Mouse (Mus musculus): ENCODE data around the gene Lad1.

Lad1 gene

GRCm38 (mm10) chr1:135818481-135819086 lies at the start of gene Lad1:
TSS of gene Lad1 (plus strand) at chr1:135818598.
- DNase-seq (ENCODE audit: low read depth) = no peak

GRCm38 (mm10) chr1:135770237-135770636 lies 48.2 kb upstream of the Lad1 start:
- DNase-seq (ENCODE audit: low read depth) = no peak

DNA sequence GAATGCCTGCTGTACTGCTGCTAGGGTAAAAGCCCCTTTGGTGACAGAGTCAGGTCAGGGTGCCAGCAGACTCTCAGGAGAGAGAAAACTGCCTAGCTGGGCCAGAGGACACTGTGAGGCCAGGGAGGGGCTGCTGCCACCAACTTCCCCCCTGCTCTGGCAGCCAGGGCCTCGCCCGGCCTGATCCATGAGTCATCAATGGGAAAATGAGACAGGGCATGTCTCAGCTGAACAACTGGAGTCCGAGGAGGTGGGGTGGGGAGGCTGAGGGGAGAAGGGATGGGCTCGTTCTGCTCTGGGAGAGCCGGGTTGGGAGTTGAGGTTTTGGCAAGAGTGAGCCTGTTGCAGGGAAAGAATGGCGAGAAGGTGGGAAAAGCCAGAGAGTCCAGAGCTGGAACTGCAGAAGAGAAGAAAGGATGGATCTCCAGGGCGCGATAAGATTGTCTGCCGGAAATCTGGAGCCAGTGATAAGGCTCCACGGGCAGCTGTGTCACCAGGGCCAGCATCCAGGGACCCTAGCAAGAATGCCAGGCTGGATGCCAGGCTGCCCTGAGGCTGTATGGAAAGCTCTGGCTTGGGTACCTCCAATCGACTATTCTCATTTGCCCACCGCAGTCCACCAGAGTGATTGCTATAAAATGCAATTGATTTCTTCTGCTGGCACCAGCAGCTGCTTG lies 47.4 kb upstream of the Lad1 start:
- no peak for DNase-seq (ENCODE audit: low read depth)

- DNase-seq (ENCODE audit: low read depth) = no peak
Observed at GRCm38 (mm10) chr1:135771573-135771970, 46.8 kb upstream of the Lad1 start.

DNA sequence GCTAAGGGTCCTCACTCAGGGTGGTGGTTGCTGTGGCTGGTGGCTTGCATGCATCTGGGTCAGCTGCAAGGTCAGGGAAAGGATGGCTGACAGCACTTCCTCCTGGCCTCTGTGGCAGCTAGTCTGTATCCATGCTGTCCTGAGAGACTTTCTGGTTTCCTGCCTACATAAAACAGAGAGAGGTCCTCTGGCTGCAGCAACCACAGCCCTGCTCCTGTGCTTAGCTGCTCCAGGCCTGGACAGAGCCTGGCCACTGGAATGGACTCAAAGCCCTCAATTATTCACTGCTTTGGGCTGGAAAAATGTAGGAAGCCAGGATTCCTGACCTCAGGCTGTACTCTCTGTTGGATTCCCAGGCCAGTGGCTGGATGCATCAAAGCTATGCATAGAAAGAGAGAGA lies 41.8 kb upstream of the Lad1 start:
- DNase-seq (ENCODE audit: low read depth) = no peak

DNA sequence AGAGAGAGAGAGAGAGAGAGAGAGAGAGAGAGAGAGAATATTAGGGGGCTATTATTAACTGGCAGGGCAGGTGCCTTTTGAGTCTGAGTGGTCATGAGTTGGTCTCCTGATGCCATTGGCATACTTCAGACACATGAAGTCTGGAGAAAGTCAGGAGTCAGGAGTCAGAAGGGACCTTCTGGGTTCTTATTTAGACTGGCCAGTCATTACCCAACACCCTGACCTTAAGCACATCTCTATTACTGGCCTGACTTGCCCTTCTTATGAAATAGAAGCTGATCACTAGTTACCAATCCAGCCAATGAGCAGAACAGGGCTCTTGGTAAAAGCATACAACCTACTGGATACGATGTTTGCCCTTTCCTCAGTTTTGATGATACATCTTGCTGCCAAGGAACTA lies 41.4 kb upstream of the Lad1 start:
- no peak for DNase-seq (ENCODE audit: low read depth)

DNA sequence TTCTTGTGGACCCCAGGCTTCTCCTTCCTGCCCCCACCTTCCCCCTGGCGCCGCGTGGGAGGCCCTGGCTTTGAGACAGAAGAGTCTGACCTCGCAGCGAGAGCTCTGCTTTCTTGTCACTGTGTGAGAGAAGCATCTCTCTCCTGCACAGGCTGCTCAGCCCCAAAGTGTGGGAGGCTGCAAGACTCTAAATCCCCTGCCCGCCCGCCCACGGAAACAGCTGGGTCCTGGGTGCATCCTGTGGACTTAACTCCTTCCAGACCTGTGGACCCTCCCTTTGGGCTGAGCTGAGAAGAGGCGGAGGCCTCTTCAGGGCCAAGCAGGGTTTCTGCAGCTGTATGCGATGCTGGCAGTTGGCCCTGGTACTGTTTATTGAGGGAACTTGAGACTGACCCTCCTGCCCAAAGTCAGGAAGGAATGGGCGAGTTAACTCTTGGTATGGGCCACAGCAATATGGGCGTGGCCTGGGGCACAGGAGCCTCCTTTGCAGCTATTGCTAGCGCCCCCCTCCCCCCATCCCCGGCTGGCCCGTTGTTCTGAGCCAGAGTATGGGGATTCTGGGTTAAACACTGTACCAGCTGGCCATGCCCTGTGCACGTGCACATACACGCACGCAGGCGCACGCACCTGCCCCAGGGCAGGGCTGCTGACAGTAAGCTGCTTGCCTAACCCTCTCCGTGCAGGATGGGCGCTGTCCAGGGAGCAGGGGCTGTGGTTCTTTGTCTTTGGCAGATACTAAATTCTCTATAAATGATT lies 39.4 kb upstream of the Lad1 start, which contains the start of gene Tnni1:
TSS of gene Tnni1 (plus strand) at position 655 of the 756 bp plus-strand sequence.
- DNase-seq (ENCODE audit: low read depth) = no peak

GRCm38 (mm10) chr1:135780649-135781048 lies 37.7 kb upstream of the Lad1 start:
- no peak for DNase-seq (ENCODE audit: low read depth)

- DNase-seq (ENCODE audit: low read depth) = peak; percentile 51
Observed at GRCm38 (mm10) chr1:135781220-135781619, 37.2 kb upstream of the Lad1 start.

- no peak for DNase-seq (ENCODE audit: low read depth)
Observed at GRCm38 (mm10) chr1:135782816-135783215, 35.6 kb upstream of the Lad1 start.

DNA sequence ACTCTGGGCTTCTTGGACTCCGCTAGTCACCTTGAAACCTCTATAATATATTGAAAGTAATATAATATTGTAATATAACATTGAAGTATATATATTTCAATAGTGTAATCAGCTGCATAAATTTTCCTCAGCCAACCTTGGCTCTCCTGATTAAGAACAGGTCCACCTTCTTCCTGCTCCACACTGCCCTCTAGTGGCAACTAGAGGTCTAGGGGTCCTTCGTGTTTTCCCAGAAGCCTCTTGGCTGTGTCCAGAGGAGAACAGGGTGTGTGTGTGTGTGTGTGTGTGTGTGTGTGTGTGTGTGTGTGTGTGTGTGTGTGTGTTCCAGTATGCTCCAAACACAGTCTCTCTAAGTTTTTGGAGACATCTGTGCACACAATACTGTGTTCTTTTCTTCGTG lies 30.6 kb upstream of the Lad1 start:
- peak; percentile 87 for DNase-seq (ENCODE audit: low read depth)

DNA sequence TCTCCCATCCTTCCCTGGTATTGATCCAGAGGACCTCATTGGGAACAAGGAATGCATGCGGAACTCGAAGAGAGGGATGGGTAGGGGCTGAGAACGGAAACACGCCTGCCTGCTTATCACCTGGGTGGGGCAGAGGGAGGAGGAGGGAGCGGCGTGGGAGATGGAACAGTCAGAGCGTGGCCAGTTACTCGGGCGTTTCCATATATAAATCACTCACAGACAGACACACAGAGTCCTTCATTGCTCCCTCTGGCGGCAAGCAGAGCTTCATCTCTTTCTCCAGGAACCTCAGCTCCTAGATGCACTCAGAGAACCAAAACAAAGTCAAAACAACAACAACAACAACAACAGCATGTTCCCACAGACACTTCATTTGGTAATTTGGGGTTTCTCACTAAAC lies 29.7 kb upstream of the Lad1 start:
- no peak for DNase-seq (ENCODE audit: low read depth)

GRCm38 (mm10) chr1:135789815-135790214 lies 28.6 kb upstream of the Lad1 start:
- DNase-seq (ENCODE audit: low read depth) = peak; percentile 69

- no peak for DNase-seq (ENCODE audit: low read depth)
Observed at GRCm38 (mm10) chr1:135792143-135792939, 26.1 kb upstream of the Lad1 start.

GRCm38 (mm10) chr1:135793370-135794215 lies 24.8 kb upstream of the Lad1 start:
- no peak for DNase-seq (ENCODE audit: low read depth)

DNA sequence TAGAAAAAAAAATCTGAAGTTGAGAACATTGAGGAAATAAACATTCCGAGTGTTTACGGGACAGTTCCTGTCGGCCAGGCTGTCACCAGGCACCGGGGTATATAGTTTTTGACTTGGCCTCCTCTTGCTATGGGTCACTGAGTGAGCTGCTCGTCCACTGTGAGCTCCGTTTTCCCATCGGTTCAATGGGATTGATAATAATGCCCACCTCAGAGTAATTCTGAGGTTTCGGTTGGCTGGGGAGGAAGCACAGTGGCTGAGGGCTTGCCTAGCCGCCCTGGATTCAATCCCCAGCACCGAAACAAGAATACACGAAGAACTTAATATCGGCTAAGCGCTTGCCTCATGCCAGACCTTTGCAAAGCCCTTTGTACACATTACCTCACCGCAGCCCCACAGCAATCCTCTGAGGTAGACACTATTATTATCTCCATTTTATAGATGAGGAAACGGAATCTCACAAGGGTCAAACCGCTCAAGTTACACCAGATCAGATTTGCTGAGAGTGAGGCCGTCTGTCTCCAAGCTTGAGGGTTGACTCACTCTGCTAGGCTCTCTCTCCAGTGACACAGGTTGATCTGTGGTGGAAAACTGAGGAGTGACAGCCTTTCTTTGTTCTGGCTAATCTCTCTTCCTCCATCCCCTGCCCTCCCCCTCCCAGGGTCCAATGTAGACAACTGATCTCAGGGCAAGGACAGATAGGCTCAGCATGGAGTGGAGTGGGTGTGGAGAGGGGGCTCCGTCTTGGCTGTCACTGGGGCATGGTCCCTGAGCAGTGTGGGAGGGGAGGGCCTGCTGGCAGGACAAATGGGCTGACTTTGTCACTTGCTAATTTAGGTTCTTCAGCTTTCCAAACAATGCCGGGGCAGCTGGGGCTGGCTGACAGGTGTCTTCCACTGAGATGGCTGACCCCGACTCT lies 23.9 kb upstream of the Lad1 start:
- no peak for DNase-seq (ENCODE audit: low read depth)

GRCm38 (mm10) chr1:135798492-135798891 lies 19.9 kb upstream of the Lad1 start:
- no peak for DNase-seq (ENCODE audit: low read depth)

- DNase-seq (ENCODE audit: low read depth) = no peak
Observed at GRCm38 (mm10) chr1:135799109-135799627, 19.2 kb upstream of the Lad1 start.

DNA sequence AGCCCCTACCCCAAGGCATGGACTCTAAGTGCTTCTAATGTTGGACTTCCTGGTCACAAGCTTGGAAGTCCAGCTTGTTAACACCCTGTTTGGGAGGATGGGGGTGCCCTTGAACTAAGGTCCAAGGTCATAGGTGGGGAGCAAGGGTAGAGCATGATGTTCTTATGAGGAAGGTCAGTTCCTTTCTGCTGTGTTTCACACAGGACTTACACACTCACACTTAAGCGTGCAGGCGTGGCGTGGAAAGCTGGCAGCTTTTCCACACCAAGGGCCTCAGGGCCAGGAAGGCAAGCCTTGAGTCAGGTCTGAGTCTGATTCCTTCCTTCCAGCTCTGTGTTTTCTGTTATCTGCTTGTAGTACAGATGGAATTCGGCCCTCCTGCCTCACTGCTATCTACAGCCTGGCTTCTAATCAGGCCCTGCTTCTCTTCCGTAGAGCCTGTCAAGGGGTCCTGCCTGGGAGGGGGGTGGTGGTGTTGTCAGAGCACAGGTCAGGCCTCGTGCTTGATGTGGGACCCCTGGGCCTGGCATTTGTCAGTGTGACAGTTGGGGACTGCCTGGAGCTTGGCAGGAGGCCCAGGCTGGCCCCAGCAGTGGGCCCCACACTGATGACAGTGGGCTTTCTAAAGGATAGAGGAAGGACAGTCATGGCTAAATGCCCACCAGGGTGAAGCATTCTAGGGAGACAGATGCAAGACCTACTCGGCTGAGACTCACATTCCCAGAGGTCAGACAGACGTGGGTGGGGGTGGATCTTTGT lies 18.0 kb upstream of the Lad1 start:
- DNase-seq (ENCODE audit: low read depth) = no peak
